Mouse (Mus musculus): Measurements from ENCODE around the gene Abca4.
"Not testable (repeated sequence)": the region's sequence is repeated elsewhere in the genome, so short reads cannot be mapped to it uniquely, and the experiment has no call there.

Abca4 gene

GRCm38 (mm10) chr3:122058439-122059198 lies 14.4 kb downstream of the Abca4 start:
- no peak for DNase-seq (ENCODE audit: low spot score in 2 of 2)

DNA sequence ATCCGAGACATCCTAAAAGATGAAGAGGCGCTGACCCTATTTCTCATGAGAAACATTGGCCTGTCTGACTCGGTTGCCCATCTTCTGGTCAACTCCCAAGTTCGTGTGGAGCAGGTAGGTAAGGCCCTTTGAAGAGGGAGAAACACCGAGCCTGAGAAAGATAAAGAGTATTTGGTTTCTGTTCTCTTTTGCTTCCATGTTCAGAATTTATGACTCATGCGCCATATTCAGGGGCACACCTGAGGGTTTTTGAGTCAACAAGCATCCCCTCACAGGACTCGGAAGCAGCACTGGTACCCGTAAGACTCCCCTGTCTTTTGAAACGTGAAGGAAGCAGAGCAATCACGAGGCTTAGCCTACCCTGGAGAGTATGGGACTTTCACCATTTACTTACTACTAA lies 18.3 kb downstream of the Abca4 start:
- DNase-seq (ENCODE audit: low spot score in 2 of 2), result no peak

- no peak for DNase-seq (ENCODE audit: low spot score in 2 of 2)
Observed at GRCm38 (mm10) chr3:122064556-122065410, 20.5 kb downstream of the Abca4 start.

GRCm38 (mm10) chr3:122071769-122072168 lies 27.5 kb downstream of the Abca4 start:
- DNase-seq (ENCODE audit: low spot score in 2 of 2), result no peak

- DNase-seq (ENCODE audit: low spot score in 2 of 2), result no peak
Observed at GRCm38 (mm10) chr3:122072646-122073571, 28.7 kb downstream of the Abca4 start.

GRCm38 (mm10) chr3:122073595-122073994 lies 29.4 kb downstream of the Abca4 start:
- DNase-seq (ENCODE audit: low spot score in 2 of 2), result no peak

GRCm38 (mm10) chr3:122074334-122074733 lies 30.1 kb downstream of the Abca4 start:
- no peak for DNase-seq (ENCODE audit: low spot score in 2 of 2)

DNA sequence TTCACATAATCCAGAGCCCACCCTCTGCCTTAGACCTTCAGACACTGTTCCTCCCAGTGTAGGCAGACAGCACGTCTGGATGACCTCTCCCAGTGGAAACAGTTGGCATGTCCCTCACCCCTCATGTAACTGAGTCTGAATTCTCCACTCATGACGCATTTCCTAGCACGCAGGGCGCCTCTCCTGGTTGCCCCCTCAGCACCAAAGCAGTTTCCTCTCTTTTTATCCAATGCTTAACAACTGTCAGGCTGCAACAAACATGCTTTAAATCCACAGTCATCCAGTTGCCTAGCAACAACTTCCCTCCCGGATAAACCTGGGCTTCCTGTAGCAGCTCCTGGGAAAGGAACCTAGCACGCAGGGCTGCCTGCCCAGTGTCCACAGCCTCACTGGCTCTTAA lies 33.9 kb downstream of the Abca4 start:
- no peak for DNase-seq (ENCODE audit: low spot score in 2 of 2)

DNA sequence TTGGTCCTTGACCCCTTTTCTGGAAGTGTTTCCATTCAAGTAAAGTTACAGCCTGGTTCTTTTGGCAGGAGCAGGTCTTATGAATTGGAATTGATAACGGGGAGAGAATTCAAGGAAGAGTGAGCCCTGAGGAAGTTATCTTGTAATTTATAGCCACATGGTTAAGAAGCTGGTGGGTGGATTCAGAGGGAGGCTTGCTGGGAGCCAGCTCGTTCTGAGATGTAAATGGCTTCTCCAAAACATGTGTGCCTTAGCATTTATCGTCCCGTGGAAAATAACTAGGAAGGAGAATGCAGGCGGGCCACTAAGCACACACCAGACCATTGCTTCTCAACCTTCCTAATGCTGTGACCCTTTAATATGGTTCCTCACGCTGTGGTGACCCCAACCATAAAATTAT lies 34.9 kb downstream of the Abca4 start:
- no peak for DNase-seq (ENCODE audit: low spot score in 2 of 2)

- DNase-seq (ENCODE audit: low spot score in 2 of 2), result not testable (repeated sequence)
Observed at GRCm38 (mm10) chr3:122081634-122082033, 37.4 kb downstream of the Abca4 start.

- DNase-seq (ENCODE audit: low spot score in 2 of 2), result no peak
Observed at GRCm38 (mm10) chr3:122082338-122082737, 38.1 kb downstream of the Abca4 start.

DNA sequence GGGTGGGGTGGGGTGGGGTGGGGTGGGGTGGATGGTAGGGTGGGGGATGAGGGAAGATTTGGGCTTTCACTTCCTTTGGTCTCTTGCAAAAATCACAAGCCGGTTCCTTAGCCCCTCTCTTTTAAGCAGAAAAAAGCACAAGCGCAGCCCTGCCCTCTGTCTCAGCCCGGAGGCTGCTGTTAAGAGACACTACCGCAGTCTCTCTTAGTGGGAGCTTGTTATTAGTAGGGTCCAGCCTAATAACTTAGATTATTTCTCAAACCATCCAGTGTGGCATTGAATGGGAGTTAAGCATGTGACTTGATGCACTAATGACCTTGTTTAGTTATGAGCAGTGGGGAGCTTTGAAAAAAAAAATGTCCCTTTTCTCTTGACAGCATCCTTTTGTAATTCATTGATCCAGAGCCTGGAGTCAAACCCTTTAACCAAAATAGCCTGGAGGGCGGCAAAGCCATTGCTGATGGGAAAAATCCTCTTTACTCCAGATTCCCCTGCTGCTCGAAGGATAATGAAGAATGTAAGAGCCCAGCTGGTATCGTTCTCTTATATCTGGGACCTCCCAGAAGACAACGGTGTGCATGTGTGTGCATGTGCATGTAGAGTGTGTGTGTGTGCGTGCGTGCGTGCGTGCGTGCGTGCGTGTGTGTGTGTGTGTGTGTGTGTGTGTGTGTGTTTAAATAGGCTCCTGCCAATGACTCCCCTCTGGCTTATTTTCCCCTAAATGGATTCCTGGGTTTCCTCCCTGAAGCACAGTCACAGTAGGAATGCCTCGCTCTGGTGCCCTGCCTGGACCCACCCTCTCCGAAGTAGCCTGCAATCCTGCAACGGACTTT lies 41.1 kb downstream of the Abca4 start:
- DNase-seq (ENCODE audit: low spot score in 2 of 2), result no peak

- no peak for DNase-seq (ENCODE audit: low spot score in 2 of 2)
Observed at GRCm38 (mm10) chr3:122088054-122088681, 43.9 kb downstream of the Abca4 start.

DNA sequence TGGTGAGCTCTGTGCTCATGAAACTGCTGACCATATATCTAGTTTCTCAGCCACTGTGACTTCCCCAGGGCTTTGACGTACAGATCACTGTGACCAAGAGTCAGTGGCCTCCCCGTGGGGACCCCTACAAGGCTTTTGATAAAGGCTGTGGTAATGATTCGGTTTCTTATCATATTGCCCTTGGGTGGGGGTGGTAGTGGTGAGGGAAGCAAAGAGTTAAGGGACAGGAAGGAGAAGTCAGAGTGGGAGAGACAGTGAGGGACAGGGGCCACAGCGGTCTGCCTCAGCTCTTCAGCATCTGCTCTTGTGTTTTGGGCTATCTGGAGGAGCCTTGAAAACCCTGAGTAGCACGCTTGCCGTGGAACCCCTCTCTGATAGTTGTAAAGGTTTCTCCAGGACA lies 46.1 kb downstream of the Abca4 start:
- DNase-seq (ENCODE audit: low spot score in 2 of 2), result no peak

- DNase-seq (ENCODE audit: low spot score in 2 of 2), result no peak
Observed at GRCm38 (mm10) chr3:122099713-122100112, 55.5 kb downstream of the Abca4 start.

GRCm38 (mm10) chr3:122102091-122102490 lies 57.8 kb downstream of the Abca4 start:
- no peak for DNase-seq (ENCODE audit: low spot score in 2 of 2)

DNA sequence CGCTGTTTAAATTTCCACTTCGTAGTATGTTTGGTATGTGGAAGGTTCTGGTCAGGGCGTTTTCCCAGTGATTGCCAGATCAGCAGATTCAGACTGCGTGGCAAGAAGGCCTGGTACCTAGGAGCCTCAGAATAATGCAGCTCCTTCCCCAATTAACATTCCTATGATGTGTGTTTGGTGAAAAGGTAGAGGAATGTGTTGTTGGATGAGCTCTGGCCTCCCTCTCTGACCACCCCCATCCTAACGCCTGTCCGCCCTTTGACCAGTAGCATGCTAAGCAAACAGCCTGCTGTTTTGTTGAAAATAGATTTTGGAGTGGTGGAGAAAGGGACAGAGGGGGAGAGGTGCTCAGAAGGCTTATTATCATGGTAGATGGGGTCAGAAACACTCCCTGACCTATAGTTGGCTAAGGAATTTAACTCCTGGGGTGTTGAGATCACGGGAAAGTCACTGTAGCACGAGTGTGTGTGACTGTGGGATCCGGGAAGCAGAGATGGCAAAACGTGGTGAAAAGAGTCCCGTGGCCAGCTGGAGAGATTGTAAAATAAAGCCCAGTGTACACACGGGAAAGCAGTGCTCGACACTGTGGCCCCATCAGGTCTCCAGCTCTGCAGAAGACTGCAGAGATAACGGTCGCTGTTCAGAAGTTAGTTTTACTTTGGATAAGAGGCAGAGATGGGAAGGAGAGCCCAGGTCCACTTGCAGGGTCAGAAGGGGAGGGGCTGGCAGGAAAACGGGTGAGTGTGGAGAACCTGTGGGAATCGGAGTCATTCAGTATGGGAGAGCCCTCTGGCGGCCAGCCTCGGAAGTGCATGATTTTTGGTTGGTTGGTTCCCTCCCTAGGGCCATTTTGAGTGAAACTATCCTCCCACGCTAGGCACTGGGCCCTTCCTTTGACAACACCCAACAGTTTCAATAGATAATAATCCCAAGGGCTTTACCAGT lies 59.9 kb downstream of the Abca4 start:
- DNase-seq (ENCODE audit: low spot score in 2 of 2), result peak; percentile 52 to 86

DNA sequence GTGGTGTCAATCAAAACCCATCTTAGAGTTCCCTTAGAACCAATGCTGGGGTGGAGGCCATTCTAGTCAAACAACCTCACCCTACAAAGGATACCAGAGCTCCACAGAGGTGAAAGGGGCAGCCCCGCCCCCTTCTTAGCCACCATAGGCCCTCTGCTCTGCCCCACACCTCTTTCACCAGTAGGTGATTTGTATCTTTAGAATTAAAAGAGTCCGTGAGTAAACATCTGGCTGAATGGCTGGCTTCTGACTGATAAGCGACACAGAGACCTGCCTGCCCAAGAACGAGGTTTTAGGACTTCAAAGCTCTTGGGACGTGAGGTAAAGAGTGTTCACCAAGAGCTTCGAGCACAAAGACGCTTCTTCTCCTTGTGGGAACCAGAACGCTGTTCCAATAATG lies 62.7 kb downstream of the Abca4 start:
- DNase-seq (ENCODE audit: low spot score in 2 of 2), result no peak

GRCm38 (mm10) chr3:122107643-122108194 lies 63.5 kb downstream of the Abca4 start:
- DNase-seq (ENCODE audit: low spot score in 2 of 2), result no peak
